Mouse (Mus musculus) heart, adult 2 months (tissue): Measurements from ENCODE around the gene Gm48551.

Experiments
- CTCF ChIP-seq: fragments of 200-600 bp; IDR thresholded peaks from 2 replicates; pipeline ENCODE4 v1.8.1; 2022; ENCODE audit warnings: antibody characterized with exemption, mild to moderate bottlenecking, moderate library complexity
- EP300 ChIP-seq: fragments of 200-500 bp; IDR thresholded peaks from 2 replicates; pipeline ENCODE4 v1.6.1; 2011; ENCODE audit warnings: low read depth, low read length, control low read depth; ENCODE audit not compliant: insufficient read depth
- POLR2A ChIP-seq: fragments of 200-500 bp; IDR thresholded peaks from 2 replicates; pipeline ENCODE4 v1.6.1; 2011; ENCODE audit warnings: mild to moderate bottlenecking, low read depth, low read length, control low read depth; ENCODE audit not compliant: insufficient read depth

DNA sequence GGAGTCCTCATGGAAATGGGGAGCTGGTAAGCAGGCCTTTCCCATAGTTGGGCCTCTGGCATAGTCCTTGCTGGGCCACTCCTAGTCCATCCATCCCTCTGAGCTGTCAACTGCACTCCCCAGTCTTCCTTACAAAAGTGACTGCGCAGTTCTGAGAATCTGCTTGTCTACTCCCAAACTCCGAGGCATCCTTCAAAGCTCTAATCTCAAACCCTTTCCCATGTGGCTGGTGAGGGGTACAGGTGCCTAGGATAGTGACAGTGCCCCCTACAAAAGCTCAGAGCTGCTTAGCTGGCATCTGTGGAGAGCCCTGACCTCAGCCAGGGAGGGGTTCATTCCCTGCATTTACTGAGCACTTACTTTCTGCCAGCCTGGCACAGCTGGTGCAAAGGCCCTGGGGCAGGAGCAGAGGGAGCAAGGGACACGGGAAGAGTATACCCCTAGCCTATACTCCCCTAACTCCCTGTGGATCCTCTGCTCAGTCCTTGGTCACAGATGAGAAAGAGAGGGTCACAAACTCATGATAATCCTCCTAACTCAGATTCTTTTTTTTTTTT lies 38.5 kb downstream of the Gm48551 start:
- TF ChIP-seq POLR2A = no peak
- no peak for TF ChIP-seq CTCF
- no peak for TF ChIP-seq EP300
